Mouse (Mus musculus) left cerebral cortex, adult 2 months (tissue): Measurements from ENCODE around the gene Defa28. TPM values are rescaled to one million over a fixed set of nuclear protein-coding genes. Genes with fewer than 3 reads are reported as not detected.
"Not testable (repeated sequence)": the region's sequence is repeated elsewhere in the genome, so short reads cannot be mapped to it uniquely, and the experiment has no call there.

Experiments used
- DNase-seq, 2 experiments: peaks; one replicate each; pipeline ENCODE4 v3.0.0; 2021 to 2022; ENCODE audit warnings: low spot score in 2 of 2, mixed read lengths in 1 of 2; ENCODE audit errors: extremely low spot score in 1 of 2
- H3K27ac ChIP-seq: fragments of 200-600 bp; 2 replicates; pipeline ENCODE4 v1.8.1; 2022
- H3K4me3 ChIP-seq: fragments of 200-600 bp; 2 replicates; pipeline ENCODE4 v1.8.1; 2022
- intact Hi-C: fragments of 180-260 bp; cut with DNase I; formaldehyde crosslinking; loops from one replicate; pipeline ENCODE4 v1.15.1; 2025
- long read RNA-seq, 2 experiments: library from polyadenylated mRNA; stranded (forward); transcript quantifications; one replicate each; pipeline ENCODE4 v2.0.0; 2021; ENCODE audit warnings: borderline mapping rate in 2 of 2
- total RNA-seq, 2 experiments: library from RNA; stranded (reverse); gene quantifications; 2 replicates each; pipeline ENCODE4 v1.2.3; 2021

Gene Defa28
- not detected for total RNA-seq
- long read RNA-seq, experiment 1: 0 reads
- long read RNA-seq, experiment 2: 0 reads

- DNase-seq, H3K27ac ChIP-seq, intact Hi-C loops, H3K4me3 ChIP-seq: not testable (repeated sequence)
Measured at GRCm38 (mm10) chr8:21582706-21583105, at the start of gene Defa28. Gene Defa28, plus strand, starts transcription at chr8:21583006.

- H3K4me3 ChIP-seq, H3K27ac ChIP-seq, intact Hi-C loops, DNase-seq: not testable (repeated sequence)
Measured at GRCm38 (mm10) chr8:21565086-21565485, 17.7 kb upstream of the Defa28 start, which contains the start of gene Defa37. Gene Defa37, plus strand, starts transcription at chr8:21565386.

GRCm38 (mm10) chr8:21594408-21594807 lies 11.6 kb downstream of the Defa28 start, which contains the start of gene Gm7861:
Gene Gm7861, minus strand, starts transcription at chr8:21594508.
- H3K27ac ChIP-seq, H3K4me3 ChIP-seq, DNase-seq, intact Hi-C loops: not testable (repeated sequence)

- H3K4me3 ChIP-seq, H3K27ac ChIP-seq, DNase-seq, intact Hi-C loops: not testable (repeated sequence)
Measured at GRCm38 (mm10) chr8:21617883-21618282, 35.1 kb downstream of the Defa28 start, which contains the start of gene Defa26. Gene Defa26, plus strand, starts transcription at chr8:21618183.

Other genes starting within 250 kb of the Defa28 start
- gene Defa2, start 204.5 kb upstream of the Defa28 start, total RNA-seq: not detected
- not detected for gene Defa33, start 191.2 kb upstream of the Defa28 start, total RNA-seq
- not detected for gene Defa36, start 155.6 kb upstream of the Defa28 start, total RNA-seq
- not detected for gene Gm7849, start 126.4 kb upstream of the Defa28 start, total RNA-seq
- gene Defa20, start 73.7 kb upstream of the Defa28 start, total RNA-seq: not detected
- gene Defa32, start 54.0 kb upstream of the Defa28 start, total RNA-seq: not detected
- not detected for gene Defa37, start 17.6 kb upstream of the Defa28 start, total RNA-seq
- not detected for gene Gm7861, start 11.5 kb downstream of the Defa28 start, total RNA-seq
- not detected for gene Defa26, start 35.2 kb downstream of the Defa28 start, total RNA-seq
- gene Defa17, start 72.8 kb downstream of the Defa28 start, total RNA-seq: not detected
- not detected for gene Defa34, start 82.8 kb downstream of the Defa28 start, total RNA-seq
- not detected for gene AY761184, start 120.6 kb downstream of the Defa28 start, total RNA-seq
- gene Defa24, start 151.5 kb downstream of the Defa28 start, total RNA-seq: not detected
- not detected for gene Defb50, start 240.5 kb downstream of the Defa28 start, total RNA-seq